Mouse (Mus musculus): ENCODE measurements around the gene Naa40.

GRCm38 (mm10) chr19:7273486-7273885 is 32.5 kb upstream of the Naa40 start:
- no peak for TF ChIP-seq POLR2A (IDR thresholded peaks at IDR 0.05; ENCODE audit: borderline replicate concordance, insufficient read depth, low read length)
- TF ChIP-seq CTCF (IDR thresholded peaks at IDR 0.05; ENCODE audit: borderline replicate concordance, insufficient read depth, low read depth, low read length), result no peak; the same call in 1 of the 2 replicates
